Mouse (Mus musculus): Measurements from ENCODE around the gene Tmem104.

DNA sequence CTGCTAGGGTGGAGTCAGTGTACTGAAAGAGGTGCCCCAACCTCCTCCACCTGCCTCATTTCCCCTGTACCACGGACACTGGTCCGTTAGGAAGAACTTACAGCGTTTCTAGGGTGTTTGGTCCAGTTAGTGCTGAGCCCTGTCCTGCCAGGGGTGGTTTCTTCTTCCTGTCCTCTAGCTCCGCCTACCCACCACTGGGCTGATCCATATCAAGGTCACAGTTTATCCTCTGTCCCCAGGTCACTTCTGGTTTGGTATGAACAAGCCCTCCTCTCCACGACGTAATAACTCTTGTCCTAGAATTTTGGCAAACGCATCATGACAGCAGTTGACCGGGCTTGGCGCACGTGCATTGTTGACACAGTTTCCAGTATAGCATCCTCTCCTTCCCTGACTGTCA is 32.4 kb downstream of the Tmem104 start:
- TF ChIP-seq CTCF (IDR thresholded peaks at IDR 0.05; ENCODE audit: extremely low read depth, insufficient read length, insufficient replicate concordance, low read depth, low read length): no peak
- no peak for TF ChIP-seq POLR2A (IDR thresholded peaks at IDR 0.05; ENCODE audit: low read depth, low read length)
